Mouse (Mus musculus) midbrain, embryonic 13.5 days (tissue): Measurements from ENCODE around the gene Gzf1. TPM values are rescaled to one million over a fixed set of nuclear protein-coding genes. Genes with fewer than 3 reads are reported as not detected.

ENCODE experiments used
- ATAC-seq: fragments of 200-750 bp; cut with Nextera tagmentation; 2 replicates; pipeline ENCODE4 v1.8.0; 2017; ENCODE audit warnings: mild to moderate bottlenecking, moderate TSS enrichment, moderate library complexity
- H3K27ac ChIP-seq: fragments of 300-500 bp; sonication (generic); 2 replicates; pipeline ENCODE4 v1.5.1; 2015; ENCODE audit warnings: inconsistent platforms, mild to moderate bottlenecking, moderate library complexity
- H3K27me3 ChIP-seq: fragments of 300-500 bp; sonication (generic); 2 replicates; pipeline ENCODE4 v1.6.1; 2015; ENCODE audit warnings: mild to moderate bottlenecking, inconsistent platforms
- H3K36me3 ChIP-seq: fragments of 300-500 bp; sonication (generic); 2 replicates; pipeline ENCODE4 v1.6.1; 2015; ENCODE audit warnings: mild to moderate bottlenecking, inconsistent platforms
- H3K4me1 ChIP-seq: fragments of 300-500 bp; sonication (generic); replicated peaks from 2 replicates; pipeline ENCODE4 v1.6.1; 2015; ENCODE audit warnings: inconsistent platforms
- H3K4me2 ChIP-seq: fragments of 300-500 bp; sonication (generic); replicated peaks from 2 replicates; pipeline ENCODE4 v1.6.1; 2015; ENCODE audit warnings: moderate library complexity, mild to moderate bottlenecking, inconsistent platforms
- H3K4me3 ChIP-seq: fragments of 300-500 bp; sonication (generic); replicated peaks from 2 replicates; pipeline ENCODE4 v1.5.1; 2015; ENCODE audit warnings: mild to moderate bottlenecking, inconsistent platforms
- H3K9ac ChIP-seq: fragments of 300-500 bp; sonication (generic); replicated peaks from 2 replicates; pipeline ENCODE4 v1.6.1; 2015; ENCODE audit warnings: mild to moderate bottlenecking, inconsistent platforms
- H3K9me3 ChIP-seq: fragments of 300-500 bp; sonication (generic); 2 replicates; pipeline ENCODE4 v1.6.1; 2016; ENCODE audit warnings: mild to moderate bottlenecking, inconsistent platforms
- whole genome bisulfite sequencing: fragments of 180-500 bp; shearing (Covaris S2); methylation state at CpG from one replicate; pipeline ENCODE4 v1.1.7; 2015; 5-methylcytosine and 5-hydroxymethylcytosine counted together
- polyA plus RNA-seq: library from polyadenylated mRNA; unstranded; fragments of >200 nt; fragmentation: Nextera tagmentation; extraction: Ambion mirVana; gene quantifications from 2 replicates; pipeline ENCODE4 v1.2.1, GENCODE M21; 2015

Gzf1 gene
- polyA plus RNA-seq, 1 experiment from 2014 or later, result 17.8 TPM

GRCm38 (mm10) chr2:148712326-148712725, 31.5 kb downstream of the Gzf1 start:
- Histone ChIP-seq H3K27ac (no peak overlapping the region), H3K27me3 (no peaks in the 10 kb centered on the region), H3K4me3 (no peak overlapping the region), H3K4me1 (no peaks in the 10 kb centered on the region), H3K9me3 (no peaks in the 10 kb centered on the region), H3K4me2 (no peak overlapping the region), H3K36me3 (peaks cover 31% of the 10 kb centered on the region), H3K9ac (no peak overlapping the region)
- no peak for ATAC-seq
- WGBS, result 89% methylated on average over 3 of the region's 3 CpGs

- Histone ChIP-seq H3K27ac (no peak overlapping the region), H3K4me2 (no peak overlapping the region), H3K9ac (no peak overlapping the region), H3K4me1 (0 out of 2 replicates have a peak, but pooled peaks cover 2% of the 10 kb centered on the region), H3K36me3 (peaks cover 4% of the 10 kb centered on the region; the same call in 1 of the 2 replicates), H3K27me3 (no peaks in the 10 kb centered on the region), H3K9me3 (no peaks in the 10 kb centered on the region), H3K4me3 (no peak overlapping the region)
- no peak for ATAC-seq
- WGBS, result 43% methylated on average over 2 of the region's 2 CpGs
These were observed 36.2 kb downstream of the Gzf1 start for GRCm38 (mm10) chr2:148717072-148717471.

GRCm38 (mm10) chr2:148719271-148719995, 38.6 kb downstream of the Gzf1 start:
- Histone ChIP-seq H3K4me3 (no peak overlapping the region), H3K9ac (no peak overlapping the region), H3K36me3 (no peaks in the 10 kb centered on the region), H3K4me2 (no peak overlapping the region), H3K27ac (no peak overlapping the region), H3K9me3 (no peaks in the 10 kb centered on the region), H3K4me1 (0 out of 2 replicates have a peak, but pooled peaks cover 2% of the 10 kb centered on the region), H3K27me3 (no peaks in the 10 kb centered on the region)
- 83% methylated on average over 2 of the region's 2 CpGs for WGBS
- no peak for ATAC-seq

- Histone ChIP-seq H3K27ac (peak overlapping the region; percentile 67; the same call in 1 of the 2 replicates), H3K9me3 (no peaks in the 10 kb centered on the region), H3K27me3 (no peaks in the 10 kb centered on the region), H3K4me1 (peaks cover 21% of the 10 kb centered on the region), H3K4me3 (peak overlapping the region; percentile 78), H3K36me3 (no peaks in the 10 kb centered on the region), H3K4me2 (peak overlapping the region; percentile 90), H3K9ac (peak overlapping the region; percentile 90)
- ATAC-seq, result peak; percentile 88
- 2% methylated on average over 35 of the region's 35 CpGs for WGBS
These were observed 50.9 kb downstream of the Gzf1 start for GRCm38 (mm10) chr2:148731614-148732326.

- peak; percentile 100 for ATAC-seq
- H3K9ac ChIP-seq, result peak within 1 kb of the TSS; percentile 90
- H3K27ac ChIP-seq, result peak within 1 kb of the TSS; percentile 67; the same call in 1 of the 2 replicates
- peak within 1 kb of the TSS; percentile 78 for H3K4me3 ChIP-seq
- H3K27me3 ChIP-seq, result no peaks in the 10 kb centered on the region
- WGBS, result 4% methylated on average over 18 of the region's 18 CpGs
- H3K9me3 ChIP-seq, result no peaks in the 10 kb centered on the region
- peak within 1 kb of the TSS; percentile 90 for H3K4me2 ChIP-seq
- H3K4me1 ChIP-seq, result peaks cover 21% of the 10 kb centered on the region
- H3K36me3 ChIP-seq, result no peaks in the 10 kb centered on the region
These were observed 51.6 kb downstream of the Gzf1 start, which contains the start of gene Napb for GRCm38 (mm10) chr2:148732327-148733000. TSS of gene Napb (minus strand) at chr2:148732467.

Other genes with a start within 250 kb of the Gzf1 start
- 6.4 and 6.7 TPM in 2 replicates for gene Cd93, start 237.5 kb upstream of the Gzf1 start, polyA plus RNA-seq
- 64.0 and 65.3 TPM in 2 replicates for gene Nxt1, start 8.4 kb upstream of the Gzf1 start, polyA plus RNA-seq
- 43.6 and 48.1 TPM in 2 replicates for gene Napb, start 51.4 kb downstream of the Gzf1 start, polyA plus RNA-seq
- not detected in 2 replicates for gene Cstl1, start 69.3 kb downstream of the Gzf1 start, polyA plus RNA-seq
- not detected in 2 replicates for gene Cst11, start 90.5 kb downstream of the Gzf1 start, polyA plus RNA-seq
- not detected in 2 replicates for gene 8030411F24Rik, start 101.0 kb downstream of the Gzf1 start, polyA plus RNA-seq
- gene Cst12, start 108.3 kb downstream of the Gzf1 start, polyA plus RNA-seq, result not detected in 2 replicates
- gene Cst8, start 117.8 kb downstream of the Gzf1 start, polyA plus RNA-seq, result not detected in 2 replicates
- gene Cst13, start 139.1 kb downstream of the Gzf1 start, polyA plus RNA-seq, result not detected in 2 replicates
- not detected in 2 replicates for gene Cst9, start 154.1 kb downstream of the Gzf1 start, polyA plus RNA-seq
- gene 9230104L09Rik, start 184.0 kb downstream of the Gzf1 start, polyA plus RNA-seq, result not detected in 2 replicates
- gene Cst3, start 194.7 kb downstream of the Gzf1 start, polyA plus RNA-seq, result 436 and 465 TPM in 2 replicates